Mouse (Mus musculus) forebrain, embryonic 10.5 days (tissue): ENCODE data around the gene Aqp9. TPM values are rescaled to one million over a fixed set of nuclear protein-coding genes. Genes with fewer than 3 reads are reported as not detected.
"Not testable (repeated sequence)": the region's sequence is repeated elsewhere in the genome, so short reads cannot be mapped to it uniquely, and the experiment has no call there.

Experiments used
- DNase-seq: peaks from one replicate; pipeline ENCODE4 v3.0.0-alpha.2; 2017; ENCODE audit warnings: low spot score; ENCODE audit errors: extremely low spot score
- H3K27ac ChIP-seq: fragments of 300-500 bp; sonication (generic); 2 replicates; pipeline ENCODE4 v1.5.1; 2016; ENCODE audit warnings: mild to moderate bottlenecking
- H3K27me3 ChIP-seq: fragments of 300-500 bp; sonication (generic); 2 replicates; pipeline ENCODE4 v1.6.1; 2016; ENCODE audit warnings: mild to moderate bottlenecking; ENCODE audit not compliant: poor library complexity, severe bottlenecking
- H3K36me3 ChIP-seq: fragments of 300-500 bp; sonication (generic); replicated peaks from 2 replicates; pipeline ENCODE4 v1.6.1; 2016; ENCODE audit warnings: mild to moderate bottlenecking, moderate library complexity
- H3K4me1 ChIP-seq: fragments of 300-500 bp; sonication (generic); 2 replicates; pipeline ENCODE4 v1.6.1; 2016
- H3K4me3 ChIP-seq: fragments of 300-500 bp; sonication (generic); 2 replicates; pipeline ENCODE4 v1.5.1; 2016; ENCODE audit warnings: mild to moderate bottlenecking, moderate library complexity
- H3K9me3 ChIP-seq: fragments of 300-500 bp; sonication (generic); 2 replicates; pipeline ENCODE4 v1.6.1; 2016; ENCODE audit warnings: mild to moderate bottlenecking, moderate library complexity
- WGBS: fragments of 180-500 bp; shearing (Covaris S2); methylation state at CpG from one replicate; pipeline ENCODE4 v1.1.7; 2016; 5-methylcytosine and 5-hydroxymethylcytosine counted together
- polyA plus RNA-seq: library from polyadenylated mRNA; unstranded; fragments of >200 nt; fragmentation: Nextera tagmentation; extraction: Ambion mirVana; gene quantifications from 2 replicates; pipeline ENCODE4 v1.2.1, GENCODE M21; 2016

Gene Aqp9
- polyA plus RNA-seq, 1 experiment from 2014 or later = not detected

- Histone ChIP-seq H3K36me3 (no peaks in the 10 kb centered on the region), H3K27me3 (no peaks in the 10 kb centered on the region), H3K4me1 (no peaks in the 10 kb centered on the region), H3K4me3 (no peak overlapping the region), H3K27ac (no peak overlapping the region), H3K9me3 (no peaks in the 10 kb centered on the region)
- DNase-seq = no peak
These were observed 19.6 kb downstream of the Aqp9 start for GRCm38 (mm10) chr9:71148890-71149289.

GRCm38 (mm10) chr9:71146210-71146609, 22.3 kb downstream of the Aqp9 start:
- H3K27me3 ChIP-seq = no peaks in the 10 kb centered on the region
- no peak for DNase-seq
- H3K36me3 ChIP-seq = no peaks in the 10 kb centered on the region
- no peaks in the 10 kb centered on the region for H3K9me3 ChIP-seq
- WGBS = 87% methylated on average over 10 of the region's 10 CpGs
- no peak overlapping the region for H3K27ac ChIP-seq
- no peaks in the 10 kb centered on the region for H3K4me1 ChIP-seq
- H3K4me3 ChIP-seq = no peak overlapping the region

DNA sequence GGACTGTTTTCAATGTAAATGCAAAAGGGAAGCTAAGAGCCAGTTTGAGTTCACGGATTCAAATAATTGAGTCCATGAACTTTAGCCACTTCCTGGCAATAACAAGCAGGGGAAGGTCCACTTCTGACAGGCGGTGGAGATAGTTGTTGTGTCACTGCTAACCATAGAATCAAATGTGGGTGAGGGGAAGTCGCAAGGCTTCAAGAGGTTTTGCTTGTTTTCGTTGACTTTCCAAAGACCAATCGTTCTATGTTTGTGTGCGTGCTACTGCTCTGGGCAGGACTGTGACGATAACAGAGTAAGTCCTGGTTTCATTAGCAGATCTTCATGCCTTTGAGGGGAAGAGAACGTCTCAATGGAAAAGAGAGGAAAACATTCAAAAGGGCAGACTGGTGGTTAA, 28.3 kb downstream of the Aqp9 start:
- Histone ChIP-seq H3K27me3 (no peaks in the 10 kb centered on the region), H3K27ac (no peak overlapping the region), H3K4me1 (no peaks in the 10 kb centered on the region), H3K9me3 (no peaks in the 10 kb centered on the region), H3K36me3 (no peaks in the 10 kb centered on the region), H3K4me3 (no peak overlapping the region)
- WGBS = 93% methylated on average over 8 of the region's 8 CpGs
- no peak for DNase-seq

- no peaks in the 10 kb centered on the region for H3K9me3 ChIP-seq
- WGBS = 86% methylated on average over 2 of the region's 2 CpGs
- no peak overlapping the region for H3K4me3 ChIP-seq
- no peaks in the 10 kb centered on the region for H3K36me3 ChIP-seq
- no peaks in the 10 kb centered on the region for H3K4me1 ChIP-seq
- no peaks in the 10 kb centered on the region for H3K27me3 ChIP-seq
- no peak for DNase-seq
- no peak overlapping the region for H3K27ac ChIP-seq
These were observed 29.5 kb downstream of the Aqp9 start for GRCm38 (mm10) chr9:71138936-71139335.

DNA sequence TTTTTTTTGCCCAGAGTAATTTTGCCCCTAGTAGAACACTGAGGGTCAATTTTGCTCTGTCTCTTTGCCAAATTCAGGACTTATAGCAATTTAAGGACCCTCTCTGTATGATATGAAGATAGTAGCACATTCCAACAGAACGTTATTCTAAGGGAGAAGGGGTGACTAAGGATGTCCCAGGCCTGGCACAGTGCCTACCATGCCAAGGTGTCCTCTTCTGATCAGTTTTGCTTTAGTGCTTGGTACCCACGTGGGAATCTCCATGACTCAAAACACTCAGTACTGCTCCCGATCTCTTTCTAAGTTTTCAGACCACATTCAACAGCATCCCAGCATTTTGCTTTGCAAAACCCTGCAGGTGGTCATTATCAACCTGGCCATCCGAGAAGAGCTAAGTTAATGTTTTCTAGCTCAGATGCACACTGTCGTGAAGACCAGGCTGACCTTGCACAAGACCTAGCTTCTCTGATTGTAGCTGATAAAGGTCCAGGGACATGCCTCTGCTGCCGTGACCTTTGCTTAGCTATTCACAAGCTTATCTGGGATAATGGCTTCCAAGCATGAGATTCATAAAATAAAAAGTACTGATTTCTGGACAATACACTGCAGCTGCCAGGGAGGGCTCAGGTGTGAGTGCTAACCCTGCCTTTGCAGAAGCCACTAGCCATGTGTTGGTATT, 31.1 kb downstream of the Aqp9 start:
- H3K36me3 ChIP-seq = no peaks in the 10 kb centered on the region
- WGBS = 85% methylated on average over 6 of the region's 6 CpGs

DNA sequence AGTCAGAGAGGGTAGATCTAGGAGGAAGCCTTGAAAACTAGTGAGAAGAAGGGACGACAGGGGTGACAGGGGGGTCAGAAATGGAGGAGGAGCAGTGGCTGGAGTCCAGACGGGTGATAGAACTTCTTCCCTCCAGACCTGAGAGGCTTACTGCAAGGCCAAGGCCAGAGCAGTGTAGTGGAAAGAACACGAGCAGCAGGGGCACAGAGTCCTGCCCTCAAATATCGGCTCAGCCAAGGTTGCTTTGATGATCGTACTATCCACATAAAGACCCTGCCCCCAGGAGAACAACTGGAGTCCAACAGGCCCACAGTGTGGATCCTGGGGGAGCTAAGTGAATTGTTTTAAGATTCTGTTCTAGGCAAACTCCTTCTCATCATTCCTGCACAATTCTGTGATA, 33.4 kb downstream of the Aqp9 start:
- DNase-seq = no peak
- Histone ChIP-seq H3K9me3 (no peaks in the 10 kb centered on the region), H3K27ac (no peak overlapping the region), H3K27me3 (no peaks in the 10 kb centered on the region), H3K36me3 (no peaks in the 10 kb centered on the region), H3K4me1 (no peaks in the 10 kb centered on the region), H3K4me3 (no peak overlapping the region)
- WGBS = 82% methylated on average over 5 of the region's 5 CpGs

More for the DNA sequence above, 31.1 kb downstream of the Aqp9 start:
- no peak overlapping the region for H3K4me3 ChIP-seq
- DNase-seq = no peak
- no peaks in the 10 kb centered on the region for H3K9me3 ChIP-seq
- no peaks in the 10 kb centered on the region for H3K27me3 ChIP-seq
- no peaks in the 10 kb centered on the region for H3K4me1 ChIP-seq
- H3K27ac ChIP-seq = no peak overlapping the region

DNA sequence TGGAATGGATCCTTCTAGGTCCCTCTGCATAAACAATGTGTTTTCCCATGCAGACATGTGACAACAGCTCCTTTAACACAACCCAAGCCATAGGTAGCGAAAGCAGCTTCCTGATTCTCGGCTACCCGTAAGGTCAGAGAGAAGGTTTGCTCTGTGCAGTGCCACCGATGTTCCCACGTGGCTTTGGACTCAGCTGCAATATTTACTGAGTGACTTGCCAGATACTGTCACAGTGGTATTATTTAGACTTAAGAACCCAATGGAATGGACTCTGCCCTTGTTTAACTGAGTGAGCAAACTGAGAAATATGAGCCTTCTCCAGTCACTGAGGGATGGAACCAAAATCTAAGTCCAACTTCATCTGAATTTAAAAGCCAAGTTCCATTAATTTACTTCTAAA, 35.3 kb downstream of the Aqp9 start:
- H3K27ac ChIP-seq = no peak overlapping the region
- no peak for DNase-seq
- H3K36me3 ChIP-seq = no peaks in the 10 kb centered on the region
- no peak overlapping the region for H3K4me3 ChIP-seq
- no peaks in the 10 kb centered on the region for H3K9me3 ChIP-seq
- no peaks in the 10 kb centered on the region for H3K27me3 ChIP-seq
- 89% methylated on average over 5 of the region's 5 CpGs for WGBS
- H3K4me1 ChIP-seq = no peaks in the 10 kb centered on the region

DNA sequence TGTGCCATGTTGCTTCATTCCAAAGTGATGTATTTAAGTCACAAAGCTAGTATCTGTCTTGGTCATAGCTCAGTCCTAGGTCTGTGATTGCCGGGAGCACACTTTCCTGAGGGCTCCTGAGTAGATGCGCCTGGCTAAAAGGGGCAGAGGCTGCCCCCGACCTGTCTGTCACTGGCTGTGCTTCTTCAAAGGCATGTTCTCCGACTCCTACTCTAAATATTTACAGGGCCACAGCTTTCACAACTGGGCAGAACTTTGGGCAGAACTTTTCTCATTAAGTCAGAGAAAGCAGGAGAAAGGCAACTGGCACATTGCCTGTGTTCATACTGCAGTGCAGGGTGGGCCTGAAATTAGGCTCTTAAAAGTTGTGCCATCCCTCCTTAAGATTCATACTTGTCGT, 36.7 kb downstream of the Aqp9 start:
- Histone ChIP-seq H3K27ac (no peak overlapping the region), H3K4me1 (no peaks in the 10 kb centered on the region), H3K36me3 (no peaks in the 10 kb centered on the region), H3K4me3 (no peak overlapping the region), H3K9me3 (no peaks in the 10 kb centered on the region), H3K27me3 (no peaks in the 10 kb centered on the region)
- DNase-seq = no peak
- WGBS = 87% methylated on average over 5 of the region's 5 CpGs

DNA sequence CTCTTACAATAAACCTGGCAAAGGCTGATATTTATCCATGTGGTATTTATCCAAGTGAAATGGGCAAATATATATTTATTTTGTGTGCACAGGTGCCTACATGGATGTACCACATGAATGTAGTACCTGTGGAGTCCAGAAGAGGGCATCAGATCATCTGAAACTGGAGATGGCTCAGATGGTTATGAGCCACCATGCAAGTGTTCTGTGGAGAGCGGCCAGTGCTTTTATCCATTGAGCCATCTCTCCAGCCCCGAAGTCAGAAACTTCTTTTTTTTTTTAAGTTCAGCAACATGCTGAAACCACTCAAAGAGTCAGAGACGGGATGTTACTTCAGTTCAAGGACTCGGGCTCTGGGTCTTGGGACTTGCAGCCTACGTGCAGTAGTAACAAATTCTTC, 39.6 kb downstream of the Aqp9 start:
- H3K27ac ChIP-seq = no peak overlapping the region
- H3K27me3 ChIP-seq = no peaks in the 10 kb centered on the region
- no peaks in the 10 kb centered on the region for H3K9me3 ChIP-seq
- 67% methylated on average over 5 of the region's 5 CpGs for WGBS
- H3K36me3 ChIP-seq = no peaks in the 10 kb centered on the region
- DNase-seq = peak; percentile 20
- H3K4me3 ChIP-seq = no peak overlapping the region
- no peaks in the 10 kb centered on the region for H3K4me1 ChIP-seq

DNA sequence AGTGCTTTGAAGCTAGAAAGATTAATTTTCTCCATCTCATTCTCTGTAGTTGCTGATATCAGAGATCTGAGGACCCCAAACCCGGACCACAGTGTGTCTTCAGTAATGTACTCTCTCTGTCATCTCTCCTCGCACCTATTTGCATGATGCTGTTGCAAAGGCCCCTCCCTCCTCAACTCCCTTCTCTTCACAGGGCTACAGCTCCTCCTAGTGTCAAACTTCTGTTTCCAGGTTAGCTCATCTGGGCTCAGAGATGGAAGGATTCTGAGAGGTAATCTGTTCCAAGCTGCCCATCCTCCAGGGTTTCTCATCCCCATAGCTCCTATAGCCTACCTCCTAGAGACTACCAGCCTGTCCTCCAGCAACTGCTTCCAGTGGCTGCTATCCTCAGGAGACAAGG, 42.3 kb downstream of the Aqp9 start:
- Histone ChIP-seq H3K27me3 (no peaks in the 10 kb centered on the region), H3K27ac (no peak overlapping the region), H3K4me3 (no peak overlapping the region), H3K9me3 (no peaks in the 10 kb centered on the region), H3K36me3 (no peaks in the 10 kb centered on the region), H3K4me1 (no peaks in the 10 kb centered on the region)
- DNase-seq = no peak
- WGBS = 39% methylated on average over 2 of the region's 2 CpGs

GRCm38 (mm10) chr9:71123095-71123494, 45.4 kb downstream of the Aqp9 start:
- H3K27ac ChIP-seq, H3K9me3 ChIP-seq, H3K4me3 ChIP-seq, H3K27me3 ChIP-seq, DNase-seq, H3K36me3 ChIP-seq, H3K4me1 ChIP-seq: not testable (repeated sequence)
- WGBS = 83% methylated on average over 8 of the region's 8 CpGs

GRCm38 (mm10) chr9:71120924-71121323, 47.6 kb downstream of the Aqp9 start:
- Histone ChIP-seq H3K4me1 (no peaks in the 10 kb centered on the region), H3K36me3 (no peaks in the 10 kb centered on the region), H3K27me3 (no peaks in the 10 kb centered on the region), H3K4me3 (no peak overlapping the region), H3K9me3 (no peaks in the 10 kb centered on the region), H3K27ac (no peak overlapping the region)
- 91% methylated on average over 9 of the region's 9 CpGs for WGBS
- no peak for DNase-seq

DNA sequence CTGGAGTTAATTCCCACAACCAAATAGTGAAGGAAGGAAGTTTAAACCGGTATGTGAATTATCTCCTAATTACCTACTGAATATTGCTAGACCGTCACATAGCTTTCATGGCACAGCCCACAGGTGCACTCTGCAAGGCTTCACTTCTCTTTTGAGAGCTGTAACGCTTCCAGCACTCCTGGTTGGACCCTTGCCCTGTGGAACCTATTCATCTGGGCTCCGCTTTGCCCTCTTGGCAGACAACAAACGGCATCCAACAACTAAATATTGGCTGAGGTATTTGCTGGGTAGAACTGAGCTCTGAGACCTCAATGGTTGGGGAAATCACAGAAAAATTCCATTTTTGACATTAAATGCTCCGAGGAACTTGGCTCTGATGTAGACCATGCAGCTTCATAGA, 55.3 kb downstream of the Aqp9 start:
- no peak for DNase-seq
- no peaks in the 10 kb centered on the region for H3K9me3 ChIP-seq
- 87% methylated on average over 6 of the region's 6 CpGs for WGBS
- H3K36me3 ChIP-seq = no peaks in the 10 kb centered on the region
- no peak overlapping the region for H3K27ac ChIP-seq
- no peaks in the 10 kb centered on the region for H3K27me3 ChIP-seq
- H3K4me1 ChIP-seq = no peaks in the 10 kb centered on the region
- no peak overlapping the region for H3K4me3 ChIP-seq

DNA sequence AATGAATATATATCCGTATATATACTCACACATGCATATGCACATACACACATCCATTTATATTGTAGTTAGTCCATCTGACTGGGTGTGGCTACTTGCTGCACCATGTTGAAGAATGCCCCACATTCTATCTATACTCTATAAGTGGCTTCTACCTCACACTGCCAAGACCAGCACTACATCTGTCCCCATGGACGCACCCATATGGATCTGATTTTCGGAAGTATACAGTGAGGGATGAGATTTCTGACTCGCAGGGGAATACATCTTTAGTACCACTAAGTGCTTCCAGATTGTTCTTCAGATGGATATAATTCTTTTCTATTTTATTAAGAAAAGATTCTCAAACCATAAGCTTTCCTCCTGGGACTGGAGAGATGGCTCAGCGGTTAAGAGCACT, 65.0 kb downstream of the Aqp9 start:
- no peaks in the 10 kb centered on the region for H3K9me3 ChIP-seq
- H3K4me1 ChIP-seq = no peaks in the 10 kb centered on the region
- WGBS = 88% methylated on average over 5 of the region's 5 CpGs
- no peak overlapping the region for H3K4me3 ChIP-seq
- H3K27ac ChIP-seq = no peak overlapping the region
- H3K27me3 ChIP-seq = no peaks in the 10 kb centered on the region
- DNase-seq = no peak
- H3K36me3 ChIP-seq = no peaks in the 10 kb centered on the region
